Mouse (Mus musculus): Measurements from ENCODE around the gene Bach2.

DNA sequence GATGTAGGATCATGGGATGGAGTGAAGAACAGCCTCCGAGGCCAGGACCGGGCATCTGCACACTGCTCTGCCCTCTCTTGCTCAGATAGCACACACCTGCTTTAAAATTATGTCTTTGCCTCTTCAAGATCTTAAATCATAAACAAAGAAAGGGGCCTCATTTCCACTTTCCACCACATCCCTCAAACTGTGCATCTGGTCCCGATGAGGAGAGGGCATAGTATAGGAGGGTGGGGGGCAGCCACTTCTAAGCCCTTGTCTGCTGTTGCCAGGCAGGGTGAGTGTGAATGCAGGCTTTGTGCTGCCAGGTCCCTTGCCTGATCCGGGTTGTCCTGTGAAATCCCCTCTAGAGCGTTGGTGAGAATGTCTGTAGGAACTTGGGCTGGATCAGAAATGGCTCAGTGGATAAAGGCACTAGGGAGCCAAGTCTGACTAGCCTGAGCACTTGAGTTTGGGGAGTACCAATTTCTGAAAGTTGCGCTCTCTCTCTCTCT is 3.6 kb downstream of the Bach2 start:
- TF ChIP-seq CTCF (IDR thresholded peaks at IDR 0.05; ENCODE audit: insufficient read depth, low read length), result no peak
- TF ChIP-seq POLR2A (IDR thresholded peaks at IDR 0.05; ENCODE audit: borderline replicate concordance, extremely low read depth, low read depth, low read length), result no peak
